Mouse (Mus musculus) thymus, adult 2 months (tissue): Measurements from ENCODE around the gene Arpc4. TPM values are rescaled to one million over a fixed set of nuclear protein-coding genes. Genes with fewer than 3 reads are reported as not detected.

Source experiments
- DNase-seq: peaks from one replicate; pipeline ENCODE4 v3.0.0; 2021
- H3K27ac ChIP-seq: fragments of 200-500 bp; 2 replicates; pipeline ENCODE4 v1.5.1; 2012; ENCODE audit warnings: low read length, control low read depth; ENCODE audit not compliant: control insufficient read depth, insufficient read depth
- H3K27me3 ChIP-seq: fragments of 200-500 bp; 2 replicates; pipeline ENCODE4 v1.6.1; 2012; ENCODE audit warnings: mild to moderate bottlenecking, low read length, moderate library complexity, mixed read lengths; ENCODE audit not compliant: control insufficient read depth, insufficient read depth
- H3K36me3 ChIP-seq: fragments of 200-500 bp; 2 replicates; pipeline ENCODE4 v1.6.1; 2012; ENCODE audit warnings: mild to moderate bottlenecking, low read length, moderate library complexity; ENCODE audit not compliant: control insufficient read depth, insufficient read depth
- H3K4me1 ChIP-seq: fragments of 200-500 bp; replicated peaks from 2 replicates; pipeline ENCODE4 v1.6.1; 2012; ENCODE audit warnings: low read length; ENCODE audit not compliant: control insufficient read depth, insufficient read depth
- H3K4me3 ChIP-seq: fragments of 200-500 bp; 2 replicates; pipeline ENCODE4 v1.5.1; 2012; ENCODE audit warnings: mild to moderate bottlenecking, low read length, control low read depth, moderate library complexity; ENCODE audit not compliant: control insufficient read depth, insufficient read depth
- CTCF ChIP-seq: fragments of 200-500 bp; IDR thresholded peaks from 2 replicates; pipeline ENCODE4 v1.5.1; 2012; ENCODE audit warnings: mild to moderate bottlenecking, control low read depth, low read length, moderate library complexity, borderline replicate concordance; ENCODE audit not compliant: control insufficient read depth, poor library complexity, insufficient read depth; ENCODE audit errors: extremely low read depth
- POLR2A ChIP-seq: fragments of 200-500 bp; IDR thresholded peaks from 2 replicates; pipeline ENCODE4 v1.6.1; 2012; ENCODE audit warnings: mild to moderate bottlenecking, low read length, control low read depth, moderate library complexity; ENCODE audit not compliant: control insufficient read depth, poor library complexity, insufficient read depth; ENCODE audit errors: extremely low read depth
- WGBS: fragments of 180-500 bp; shearing (Covaris S2); methylation state at CpG from one replicate; pipeline ENCODE4 v1.1.7; 2018; 5-methylcytosine and 5-hydroxymethylcytosine counted together
- polyA plus RNA-seq: library from polyadenylated mRNA; depleted of rRNA; stranded (reverse); fragments of >200 nt; gene quantifications from 2 replicates; pipeline ENCODE4 v1.2.3, GENCODE M21; 2012

Gene Arpc4
- polyA plus RNA-seq, 1 experiment, result 118 TPM

DNA sequence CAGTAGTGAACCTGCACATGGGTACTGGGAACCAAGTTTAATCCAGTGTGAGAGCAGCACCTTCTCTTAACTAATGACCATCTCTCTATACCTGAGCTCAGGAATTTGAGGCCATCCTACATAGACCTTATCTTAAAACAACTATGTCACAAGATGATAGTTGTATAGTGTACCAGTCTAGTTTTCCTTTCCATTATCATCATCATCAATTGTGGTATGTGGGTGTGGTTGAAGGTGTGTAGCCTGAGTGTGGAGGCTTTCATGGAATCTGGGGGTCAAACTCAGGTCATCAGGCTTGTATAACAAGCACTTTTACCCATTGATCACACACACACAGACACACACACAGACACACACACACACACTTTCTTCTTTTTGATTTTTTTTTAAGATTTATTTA, 27.4 kb upstream of the Arpc4 start:
- H3K36me3 ChIP-seq, result no peaks in the 10 kb centered on the region
- H3K4me3 ChIP-seq, result no peak overlapping the region
- no peak for DNase-seq
- no peaks in the 10 kb centered on the region for H3K4me1 ChIP-seq
- H3K27ac ChIP-seq, result no peak overlapping the region
- TF ChIP-seq CTCF, result no peak
- no peak for TF ChIP-seq POLR2A
- no peaks in the 10 kb centered on the region for H3K27me3 ChIP-seq

DNA sequence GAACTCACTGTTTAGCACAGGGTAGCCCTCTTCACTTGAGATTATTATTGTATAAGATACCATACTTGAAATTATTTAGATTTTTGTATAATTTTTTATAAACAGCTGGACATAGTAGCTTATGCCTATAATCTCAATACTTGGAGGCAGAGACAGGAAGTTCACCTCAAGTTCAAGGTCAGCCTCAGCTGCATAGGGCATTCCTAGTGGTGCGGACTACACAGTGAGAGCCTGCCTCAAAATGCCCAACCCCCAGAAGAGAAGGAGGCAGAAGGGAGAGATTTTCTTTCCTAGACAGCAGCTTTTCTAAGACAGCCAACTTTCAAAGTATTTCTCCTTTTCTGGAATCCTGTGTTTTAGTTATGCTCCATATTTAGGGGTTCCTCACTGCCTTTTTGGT, 26.8 kb upstream of the Arpc4 start:
- WGBS, result 95% methylated on average over 1 of the region's 1 CpGs
- Histone ChIP-seq H3K27me3 (no peaks in the 10 kb centered on the region), H3K4me1 (no peaks in the 10 kb centered on the region), H3K4me3 (no peak overlapping the region), H3K36me3 (no peaks in the 10 kb centered on the region), H3K27ac (no peak overlapping the region)
- TF ChIP-seq CTCF (no peak), POLR2A (no peak)
- no peak for DNase-seq

DNA sequence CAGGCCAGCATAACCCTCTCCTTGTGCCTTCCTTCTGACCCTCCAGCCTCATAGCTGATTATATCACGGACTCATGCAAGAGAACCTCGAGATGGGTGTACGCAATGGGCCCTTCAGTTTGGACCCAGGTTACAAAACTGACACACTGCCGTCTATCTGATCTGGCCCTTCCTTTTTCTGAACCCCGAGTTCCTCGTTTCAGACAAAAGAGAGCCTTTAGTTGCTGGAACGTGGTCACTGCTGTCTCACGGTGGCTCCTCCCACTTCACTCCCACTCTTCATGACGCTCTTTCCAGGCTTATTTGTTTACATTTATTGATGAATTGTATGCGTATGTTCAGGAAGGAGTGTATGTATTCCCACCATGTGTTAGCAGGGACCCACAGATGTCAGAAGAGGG, 26.3 kb upstream of the Arpc4 start:
- Histone ChIP-seq H3K27me3 (no peaks in the 10 kb centered on the region), H3K36me3 (no peaks in the 10 kb centered on the region), H3K4me1 (no peaks in the 10 kb centered on the region), H3K4me3 (no peak overlapping the region), H3K27ac (no peak overlapping the region)
- DNase-seq, result no peak
- TF ChIP-seq CTCF (no peak), POLR2A (no peak)
- WGBS, result 47% methylated on average over 10 of the region's 10 CpGs

DNA sequence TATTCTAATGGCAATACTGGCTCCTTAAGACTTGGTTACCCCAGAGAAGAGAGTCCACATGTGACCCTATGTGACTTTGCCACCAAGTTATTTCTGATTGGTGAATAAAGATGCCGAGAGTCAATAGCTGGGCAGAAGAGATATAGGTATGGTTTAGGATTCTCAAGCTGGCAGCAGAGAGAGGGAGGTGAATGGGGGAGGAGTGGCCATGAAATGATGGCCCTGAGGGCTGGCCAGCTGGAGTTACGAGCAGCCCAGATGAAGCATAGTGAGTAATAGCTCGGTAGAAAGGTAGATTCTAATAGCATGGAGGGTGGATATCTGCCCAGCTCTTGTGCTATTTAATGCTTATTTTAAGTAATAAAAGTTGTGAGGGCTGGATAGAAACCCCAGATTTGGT, 25.1 kb upstream of the Arpc4 start:
- Histone ChIP-seq H3K36me3 (no peaks in the 10 kb centered on the region), H3K27ac (no peak overlapping the region), H3K4me3 (no peak overlapping the region), H3K4me1 (no peaks in the 10 kb centered on the region), H3K27me3 (no peaks in the 10 kb centered on the region)
- TF ChIP-seq CTCF (no peak), POLR2A (no peak)
- DNase-seq, result no peak
- 92% methylated on average over 3 of the region's 3 CpGs for WGBS

DNA sequence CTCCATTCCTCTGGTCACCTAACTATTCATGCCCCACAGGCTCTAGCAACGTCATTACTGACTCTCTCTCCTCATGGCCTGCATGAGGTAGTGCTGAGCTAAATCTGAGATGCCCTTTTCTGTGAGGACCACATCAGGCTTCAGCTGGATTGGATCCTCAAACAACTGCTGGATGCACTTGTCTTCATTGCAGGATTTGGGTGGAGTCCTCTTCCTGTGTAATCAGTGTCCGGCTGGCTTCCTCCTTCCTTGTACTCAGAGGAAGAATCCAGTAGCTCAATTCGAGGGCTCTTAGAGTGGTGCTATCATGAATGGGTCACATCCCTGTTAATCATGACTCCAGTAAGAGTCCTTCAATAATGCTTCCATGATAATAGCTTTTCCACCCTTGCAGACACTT, 24.2 kb upstream of the Arpc4 start:
- DNase-seq, result no peak
- Histone ChIP-seq H3K36me3 (no peaks in the 10 kb centered on the region), H3K4me1 (no peaks in the 10 kb centered on the region), H3K27me3 (no peaks in the 10 kb centered on the region), H3K4me3 (no peak overlapping the region), H3K27ac (no peak overlapping the region)
- no peak for TF ChIP-seq CTCF
- WGBS, result 89% methylated on average over 3 of the region's 3 CpGs

DNA sequence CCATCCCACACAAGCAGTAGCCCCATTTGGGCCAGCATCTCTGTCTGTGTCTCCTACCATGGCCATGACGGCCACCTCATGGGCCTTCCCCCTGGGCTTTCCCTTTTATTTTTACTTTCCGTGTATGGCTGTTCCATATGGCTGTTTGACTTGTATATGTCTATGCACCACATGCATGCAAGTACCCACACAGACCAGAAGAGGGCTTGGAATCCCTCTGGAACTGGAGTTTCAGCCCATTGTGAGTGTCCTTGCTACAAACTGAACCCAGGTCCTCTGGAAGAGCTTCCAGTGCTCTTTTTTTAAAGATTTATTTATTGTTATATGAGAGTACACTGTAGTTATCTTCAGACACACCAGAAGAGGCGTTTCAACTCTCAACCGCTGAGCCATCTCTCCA, 16.4 kb upstream of the Arpc4 start:
- Histone ChIP-seq H3K36me3 (no peaks in the 10 kb centered on the region), H3K27me3 (no peaks in the 10 kb centered on the region), H3K4me1 (no peaks in the 10 kb centered on the region), H3K4me3 (no peak overlapping the region), H3K27ac (no peak overlapping the region)
- 90% methylated on average over 4 of the region's 4 CpGs for WGBS
- TF ChIP-seq CTCF, result no peak
- DNase-seq, result no peak

DNA sequence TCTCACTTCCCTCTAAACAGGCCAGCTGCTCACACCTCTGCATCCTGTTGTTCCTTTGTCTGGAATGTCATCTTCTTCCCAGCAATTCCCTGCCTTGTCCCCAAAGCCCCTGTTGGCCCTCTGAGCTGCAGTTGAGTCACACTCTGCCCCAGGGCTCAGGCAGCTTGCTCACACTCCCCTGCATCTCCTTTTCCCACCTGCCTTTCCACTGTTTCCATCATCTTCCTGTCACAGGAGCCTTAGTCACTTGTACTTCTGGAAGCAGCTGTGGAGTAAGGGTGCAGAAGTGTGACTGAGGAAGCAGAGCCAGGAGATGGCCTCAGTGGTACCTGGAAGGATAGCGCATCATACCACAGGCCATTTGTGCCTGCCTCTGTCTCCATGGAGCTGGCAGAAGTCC, 15.7 kb upstream of the Arpc4 start:
- no peak overlapping the region for H3K27ac ChIP-seq
- 96% methylated on average over 1 of the region's 1 CpGs for WGBS
- no peak for TF ChIP-seq POLR2A
- no peak for TF ChIP-seq CTCF
- H3K36me3 ChIP-seq, result no peaks in the 10 kb centered on the region
- H3K27me3 ChIP-seq, result no peaks in the 10 kb centered on the region
- no peak for DNase-seq
- H3K4me1 ChIP-seq, result no peaks in the 10 kb centered on the region
- no peak overlapping the region for H3K4me3 ChIP-seq
